14 mouse cellular contexts compared by ENCODE assay signal in genomic region chr17:25895415-25895814, GRCm38 (mm10). TPM values are rescaled to one million over a fixed set of nuclear protein-coding genes. Genes with fewer than 3 reads are reported as not detected.
A peak's percentile ranks its signal among the peaks of the same experiment; 100 is the strongest.
DNase-seq lines count a peak whose midpoint lies in the region; ATAC-seq and TF ChIP-seq lines count a peak whose summit lies in the region.
"Had no signal": no experiment of that assay in that cellular context is flagged by ENCODE, and none has a peak within 500 bp of the region (broad histone marks: within the 10 kb centered on the region; RNA-seq: fewer than 3 reads in every experiment).

No protein-coding gene starts in this region.

- no peak overlapping the region for H3K9ac ChIP-seq in hindbrain, embryonic 14.5 days
- H3K9ac ChIP-seq in kidney, postnatal 0 days (ENCODE audit: low read depth, low read length), result no peak overlapping the region
- H3K9ac ChIP-seq: heart, embryonic 13.5 days; hindbrain, embryonic 12.5 days had no signal

- H3K27ac ChIP-seq in hindbrain, embryonic 10.5 days, result peak overlapping the region; percentile 63; the same call in 1 of the 2 replicates
- no peak overlapping the region for H3K27ac ChIP-seq in hindbrain, embryonic 14.5 days
- H3K27ac ChIP-seq in kidney, postnatal 0 days, result peak overlapping the region; percentile 42; the same call in 1 of the 2 replicates
- H3K27ac ChIP-seq: heart, embryonic 13.5 days; hindbrain, embryonic 12.5 days; stomach, postnatal 0 days had no signal

- peaks cover 14% of the 10 kb centered on the region for H3K36me3 ChIP-seq in hindbrain, embryonic 10.5 days
- H3K36me3 ChIP-seq in hindbrain, embryonic 14.5 days (replicated peaks; ENCODE audit: control insufficient read depth, insufficient read depth), result peaks cover under 1% of the 10 kb centered on the region; the same call in 1 of the 2 replicates
- 0 out of 2 replicates have a peak, but pooled peaks cover 4% of the 10 kb centered on the region for H3K36me3 ChIP-seq in kidney, postnatal 0 days (ENCODE audit: insufficient read depth, low read length)

- WGBS in hindbrain, embryonic 10.5 days, result 17% methylated on average over 2 of the region's 2 CpGs
- 14% methylated on average over 2 of the region's 2 CpGs for WGBS in hindbrain, embryonic 14.5 days
- 23% methylated on average over 2 of the region's 2 CpGs for WGBS in kidney, postnatal 0 days

- no peak overlapping the region for H3K4me2 ChIP-seq in hindbrain, embryonic 14.5 days (replicated peaks)
- H3K4me2 ChIP-seq in kidney, postnatal 0 days (ENCODE audit: low read length), result no peak overlapping the region
- H3K4me2 ChIP-seq: heart, embryonic 13.5 days; hindbrain, embryonic 12.5 days had no signal

- H3K9me3 ChIP-seq in hindbrain, embryonic 10.5 days, result no peaks in the 10 kb centered on the region
- H3K9me3 ChIP-seq in hindbrain, embryonic 14.5 days (ENCODE audit: control insufficient read depth, low read length), result no peaks in the 10 kb centered on the region
- no peaks in the 10 kb centered on the region for H3K9me3 ChIP-seq in kidney, postnatal 0 days (replicated peaks; ENCODE audit: low read length)
- H3K9me3 ChIP-seq: heart, embryonic 13.5 days; hindbrain, embryonic 12.5 days had no signal

- no peak for TF ChIP-seq CTCF in kidney, postnatal 0 days (IDR thresholded peaks at IDR 0.05; ENCODE audit: low read depth)

- no peaks in the 10 kb centered on the region for H3K27me3 ChIP-seq in hindbrain, embryonic 10.5 days (ENCODE audit: insufficient read depth, poor library complexity, severe bottlenecking)
- H3K27me3 ChIP-seq in hindbrain, embryonic 14.5 days (ENCODE audit: control insufficient read depth, insufficient read depth, low read length), result no peaks in the 10 kb centered on the region
- no peaks in the 10 kb centered on the region for H3K27me3 ChIP-seq in kidney, postnatal 0 days (ENCODE audit: insufficient read depth, low read length)
- H3K27me3 ChIP-seq: heart, embryonic 13.5 days; hindbrain, embryonic 12.5 days had no signal

- H3K4me3 ChIP-seq in hindbrain, embryonic 10.5 days, result no peak overlapping the region
- H3K4me3 ChIP-seq in hindbrain, embryonic 14.5 days (replicated peaks; ENCODE audit: low read length), result no peak overlapping the region
- no peak overlapping the region for H3K4me3 ChIP-seq in kidney, postnatal 0 days (replicated peaks; ENCODE audit: low read depth, low read length)
- H3K4me3 ChIP-seq: heart, embryonic 13.5 days; hindbrain, embryonic 12.5 days had no signal

- H3K4me1 ChIP-seq in hindbrain, embryonic 10.5 days (replicated peaks), result peaks cover 25% of the 10 kb centered on the region
- no peaks in the 10 kb centered on the region; the same call in 1 of the 2 replicates for H3K4me1 ChIP-seq in hindbrain, embryonic 14.5 days (replicated peaks; ENCODE audit: control insufficient read depth, insufficient read depth, low read length)
- no peaks in the 10 kb centered on the region for H3K4me1 ChIP-seq in kidney, postnatal 0 days (replicated peaks; ENCODE audit: insufficient read depth, low read length)

- no peak for ATAC-seq in hindbrain, embryonic 14.5 days (ENCODE audit: low FRiP score)
- ATAC-seq in kidney, postnatal 0 days (replicated peaks; ENCODE audit: low FRiP score, low read depth), result no peak
- no peak for ATAC-seq in erythroid progenitor cell, adult 5-6 weeks (replicated peaks; ENCODE audit: low FRiP score, poor library complexity, severe bottlenecking)

- DNase-seq in hindbrain, embryonic 10.5 days (ENCODE audit: low spot score), result no peak
- DNase-seq in hindbrain, embryonic 14.5 days (ENCODE audit: low spot score), result no peak
- DNase-seq in 3T3-L1 (ENCODE audit: low read depth, low spot score) (peak; percentile 50), NIH3T3 (ENCODE audit: low read depth) (peak; percentile 43)
- DNase-seq in kidney, postnatal 0 days (ENCODE audit: low spot score), result peak; percentile 43
- no peak for DNase-seq in right cerebral cortex, postnatal 14 days
- DNase-seq in natural killer cell, adult 2 months (ENCODE audit: low spot score in 2 of 2), result no peak
- DNase-seq: adrenal gland, postnatal 25 days; cerebellum, adult 11 months; lung, adult 18-20 months had no signal

RNA-seq across cellular contexts. Expression of gene Wfikkn1, which starts 14.8 kb away (rescaled TPM):
- polyA plus RNA-seq in hindbrain, embryonic 10.5 days (2016; fragmentation: Nextera tagmentation; extraction: Ambion mirVana), result 5.8 and 26.3 TPM in 2 replicates
- polyA plus RNA-seq in hindbrain, embryonic 14.5 days (2014; fragmentation: Nextera tagmentation; extraction: Ambion mirVana), result 0.63 and 0.71 TPM in 2 replicates
- polyA plus RNA-seq in kidney, postnatal 0 days (2015; fragmentation: Nextera tagmentation; extraction: Ambion mirVana), result 0.38 and 0.51 TPM in 2 replicates
- not detected in 2 replicates for total RNA-seq in erythroid progenitor cell, adult 5-6 weeks (2015; ENCODE audit: low replicate concordance)
- total RNA-seq in erythroid progenitor cell, adult 5-6 weeks (2017; ENCODE audit: low replicate concordance), result 0.26 and 1.7 TPM in 2 replicates

RNA-seq across cellular contexts. Expression of gene Mettl26, which starts 20.5 kb away (rescaled TPM):
- polyA plus RNA-seq in hindbrain, embryonic 10.5 days (2016; fragmentation: Nextera tagmentation; extraction: Ambion mirVana), result 69.9 and 73.9 TPM in 2 replicates
- 58.5 and 67.3 TPM in 2 replicates for polyA plus RNA-seq in hindbrain, embryonic 14.5 days (2014; fragmentation: Nextera tagmentation; extraction: Ambion mirVana)
- polyA plus RNA-seq in kidney, postnatal 0 days (2015; fragmentation: Nextera tagmentation; extraction: Ambion mirVana), result 106 and 119 TPM in 2 replicates
- 10.1 and 17.3 TPM in 2 replicates for total RNA-seq in erythroid progenitor cell, adult 5-6 weeks (2015; ENCODE audit: low replicate concordance)
- 7.1 and 7.7 TPM in 2 replicates for total RNA-seq in erythroid progenitor cell, adult 5-6 weeks (2017; ENCODE audit: low replicate concordance)

RNA-seq across cellular contexts. Expression of gene Rab40c, which starts 24.1 kb away (rescaled TPM):
- 33.4 and 43.4 TPM in 2 replicates for polyA plus RNA-seq in hindbrain, embryonic 10.5 days (2016; fragmentation: Nextera tagmentation; extraction: Ambion mirVana)
- polyA plus RNA-seq in hindbrain, embryonic 14.5 days (2014; fragmentation: Nextera tagmentation; extraction: Ambion mirVana), result 28.1 and 29.8 TPM in 2 replicates
- polyA plus RNA-seq in kidney, postnatal 0 days (2015; fragmentation: Nextera tagmentation; extraction: Ambion mirVana), result 20.4 and 22.1 TPM in 2 replicates
- total RNA-seq in erythroid progenitor cell, adult 5-6 weeks (2015; ENCODE audit: low replicate concordance), result 2.2 and 2.5 TPM in 2 replicates
- 0.98 and 3.2 TPM in 2 replicates for total RNA-seq in erythroid progenitor cell, adult 5-6 weeks (2017; ENCODE audit: low replicate concordance)

RNA-seq across cellular contexts. Expression of gene Mcrip2, which starts 26.9 kb away (rescaled TPM):
- polyA plus RNA-seq in hindbrain, embryonic 10.5 days (2016; fragmentation: Nextera tagmentation; extraction: Ambion mirVana), result 10.6 and 14.7 TPM in 2 replicates
- 26.8 and 27.3 TPM in 2 replicates for polyA plus RNA-seq in hindbrain, embryonic 14.5 days (2014; fragmentation: Nextera tagmentation; extraction: Ambion mirVana)
- 128 and 138 TPM in 2 replicates for polyA plus RNA-seq in kidney, postnatal 0 days (2015; fragmentation: Nextera tagmentation; extraction: Ambion mirVana)
- total RNA-seq in erythroid progenitor cell, adult 5-6 weeks (2015; ENCODE audit: low replicate concordance), result 4.2 and 11.9 TPM in 2 replicates
- total RNA-seq in erythroid progenitor cell, adult 5-6 weeks (2017; ENCODE audit: low replicate concordance), result 3.5 TPM in 1 of 2 replicates, not detected in the other

RNA-seq across cellular contexts. Expression of gene Wdr90, which starts 34.1 kb away (rescaled TPM):
- 46.0 and 54.4 TPM in 2 replicates for polyA plus RNA-seq in hindbrain, embryonic 10.5 days (2016; fragmentation: Nextera tagmentation; extraction: Ambion mirVana)
- polyA plus RNA-seq in hindbrain, embryonic 14.5 days (2014; fragmentation: Nextera tagmentation; extraction: Ambion mirVana), result 13.1 and 14.2 TPM in 2 replicates
- polyA plus RNA-seq in kidney, postnatal 0 days (2015; fragmentation: Nextera tagmentation; extraction: Ambion mirVana), result 10.6 and 10.7 TPM in 2 replicates
- 52.8 and 61.6 TPM in 2 replicates for total RNA-seq in erythroid progenitor cell, adult 5-6 weeks (2015; ENCODE audit: low replicate concordance)
- 26.4 and 37.6 TPM in 2 replicates for total RNA-seq in erythroid progenitor cell, adult 5-6 weeks (2017; ENCODE audit: low replicate concordance)

Comparison
In these comparisons a context has a peak if more than half of its experiments do, and no peak if none do; other contexts are left out.
1. DNase-seq: peak in 3T3-L1 (single experiment), NIH3T3 (single experiment) and kidney, postnatal 0 days (single experiment); none in hindbrain, embryonic 10.5 days (single experiment), hindbrain, embryonic 14.5 days (single experiment), right cerebral cortex, postnatal 14 days (single experiment) and natural killer cell, adult 2 months (0 of 2).